16 mouse cellular contexts compared by ENCODE assay signal in genomic region chr7:101649729-101650128, GRCm38 (mm10).
"Had no signal": no experiment of that assay in that cellular context is flagged by ENCODE, and none has a peak within 500 bp of the region (broad histone marks: within the 10 kb centered on the region; RNA-seq: fewer than 3 reads in every experiment).

No protein-coding gene starts in this region.

- H3K27me3 ChIP-seq: midbrain, embryonic 12.5 days; neural tube, embryonic 13.5 days; neural tube, embryonic 15.5 days; stomach, embryonic 15.5 days had no signal

- H3K27ac ChIP-seq: midbrain, embryonic 10.5 days; midbrain, embryonic 12.5 days; neural tube, embryonic 13.5 days; neural tube, embryonic 15.5 days; stomach, embryonic 15.5 days; stomach, postnatal 0 days had no signal

- H3K36me3 ChIP-seq: midbrain, embryonic 10.5 days; midbrain, embryonic 12.5 days; neural tube, embryonic 13.5 days; neural tube, embryonic 15.5 days; stomach, embryonic 15.5 days had no signal

- H3K4me1 ChIP-seq: midbrain, embryonic 10.5 days; midbrain, embryonic 12.5 days; neural tube, embryonic 15.5 days; stomach, embryonic 15.5 days had no signal

- DNase-seq: lung, adult 18-20 months; lung, embryonic 14.5 days; lung, postnatal 10 days; lung, postnatal 4 days; midbrain, embryonic 14.5 days; right cerebral cortex, postnatal 14 days; thymus, adult 2 months; thymus, postnatal 25 days had no signal

- H3K9ac ChIP-seq: lung, embryonic 14.5 days; midbrain, embryonic 12.5 days; neural tube, embryonic 13.5 days; neural tube, embryonic 15.5 days; stomach, embryonic 15.5 days had no signal

- H3K4me3 ChIP-seq: midbrain, embryonic 10.5 days; midbrain, embryonic 12.5 days; myocyte; neural tube, embryonic 13.5 days; neural tube, embryonic 15.5 days; stomach, embryonic 15.5 days had no signal

- H3K4me2 ChIP-seq: lung, embryonic 14.5 days; midbrain, embryonic 12.5 days; neural tube, embryonic 13.5 days; neural tube, embryonic 15.5 days; stomach, embryonic 15.5 days had no signal

- ATAC-seq: midbrain, embryonic 16.5 days had no signal

- H3K9me3 ChIP-seq: midbrain, embryonic 10.5 days; midbrain, embryonic 12.5 days; neural tube, embryonic 13.5 days; neural tube, embryonic 15.5 days; stomach, embryonic 15.5 days had no signal
